Mouse (Mus musculus): ENCODE results near the gene Dab1. TPM values are rescaled to one million over a fixed set of nuclear protein-coding genes. Genes with fewer than 3 reads are reported as not detected.

The Dab1 gene
- polyA plus RNA-seq, 1 experiment from 2014 or later: 20.1 TPM

- H3K4me2 ChIP-seq: no peak overlapping the region
- ATAC-seq (replicated peaks; ENCODE audit: low FRiP score): no peak
- no peak overlapping the region for H3K4me3 ChIP-seq (replicated peaks)
- no peaks in the 10 kb centered on the region for H3K27me3 ChIP-seq
- no peak overlapping the region for H3K9ac ChIP-seq
- H3K27ac ChIP-seq: no peak overlapping the region
- H3K4me1 ChIP-seq: peaks cover 7% of the 10 kb centered on the region
- H3K36me3 ChIP-seq: no peaks in the 10 kb centered on the region
- no peaks in the 10 kb centered on the region for H3K9me3 ChIP-seq (replicated peaks)
These were observed 310.5 kb downstream of the Dab1 start for GRCm38 (mm10) chr4:103929631-103930030.

GRCm38 (mm10) chr4:103934364-103934763, 315.2 kb downstream of the Dab1 start:
- H3K27me3 ChIP-seq: no peaks in the 10 kb centered on the region
- no peak overlapping the region for H3K4me2 ChIP-seq
- H3K9ac ChIP-seq: no peak overlapping the region
- no peaks in the 10 kb centered on the region for H3K9me3 ChIP-seq (replicated peaks)
- no peaks in the 10 kb centered on the region for H3K36me3 ChIP-seq
- no peak for ATAC-seq (replicated peaks; ENCODE audit: low FRiP score)
- no peak overlapping the region for H3K4me3 ChIP-seq (replicated peaks)
- H3K4me1 ChIP-seq: no peaks in the 10 kb centered on the region
- WGBS: 84% methylated on average over 3 of the region's 3 CpGs
- H3K27ac ChIP-seq: no peak overlapping the region

- Histone ChIP-seq H3K4me3 (replicated peaks) (no peak overlapping the region), H3K9ac (no peak overlapping the region), H3K27ac (no peak overlapping the region), H3K4me1 (no peaks in the 10 kb centered on the region), H3K36me3 (no peaks in the 10 kb centered on the region), H3K9me3 (replicated peaks) (no peaks in the 10 kb centered on the region), H3K27me3 (no peaks in the 10 kb centered on the region), H3K4me2 (no peak overlapping the region)
- WGBS: 60% methylated on average over 3 of the region's 3 CpGs
- ATAC-seq (replicated peaks; ENCODE audit: low FRiP score): no peak
These were observed 329.1 kb downstream of the Dab1 start for GRCm38 (mm10) chr4:103948255-103948654.

- Histone ChIP-seq H3K9ac (no peak overlapping the region), H3K4me2 (no peak overlapping the region), H3K27ac (no peak overlapping the region), H3K4me1 (no peaks in the 10 kb centered on the region), H3K36me3 (no peaks in the 10 kb centered on the region), H3K4me3 (replicated peaks) (no peak overlapping the region), H3K9me3 (replicated peaks) (no peaks in the 10 kb centered on the region), H3K27me3 (no peaks in the 10 kb centered on the region)
- 55% methylated on average over 9 of the region's 9 CpGs for WGBS
- no peak for ATAC-seq (replicated peaks; ENCODE audit: low FRiP score)
These were observed 334.6 kb downstream of the Dab1 start for GRCm38 (mm10) chr4:103953652-103954220.

GRCm38 (mm10) chr4:103961134-103962049, 342.2 kb downstream of the Dab1 start:
- no peak overlapping the region for H3K4me3 ChIP-seq (replicated peaks)
- no peaks in the 10 kb centered on the region for H3K4me1 ChIP-seq
- H3K4me2 ChIP-seq: no peak overlapping the region
- ATAC-seq (replicated peaks; ENCODE audit: low FRiP score): no peak
- no peaks in the 10 kb centered on the region for H3K9me3 ChIP-seq (replicated peaks)
- H3K27me3 ChIP-seq: no peaks in the 10 kb centered on the region
- H3K36me3 ChIP-seq: no peaks in the 10 kb centered on the region
- WGBS: 71% methylated on average over 7 of the region's 7 CpGs
- no peak overlapping the region for H3K9ac ChIP-seq
- H3K27ac ChIP-seq: no peak overlapping the region

GRCm38 (mm10) chr4:103969906-103970305, 350.7 kb downstream of the Dab1 start:
- H3K4me2 ChIP-seq: no peak overlapping the region
- no peaks in the 10 kb centered on the region for H3K9me3 ChIP-seq (replicated peaks)
- no peaks in the 10 kb centered on the region for H3K36me3 ChIP-seq
- H3K27me3 ChIP-seq: no peaks in the 10 kb centered on the region
- 23% methylated on average over 9 of the region's 9 CpGs for WGBS
- 0 out of 2 replicates have a peak, but pooled peaks cover 7% of the 10 kb centered on the region for H3K4me1 ChIP-seq
- no peak for ATAC-seq (replicated peaks; ENCODE audit: low FRiP score)
- H3K4me3 ChIP-seq (replicated peaks): no peak overlapping the region
- H3K27ac ChIP-seq: no peak overlapping the region
- no peak overlapping the region for H3K9ac ChIP-seq

GRCm38 (mm10) chr4:103974536-103974935, 355.4 kb downstream of the Dab1 start:
- H3K27me3 ChIP-seq: no peaks in the 10 kb centered on the region
- no peak overlapping the region for H3K9ac ChIP-seq
- no peak overlapping the region for H3K27ac ChIP-seq
- 69% methylated on average over 2 of the region's 2 CpGs for WGBS
- H3K9me3 ChIP-seq (replicated peaks): no peaks in the 10 kb centered on the region
- H3K4me1 ChIP-seq: 0 out of 2 replicates have a peak, but pooled peaks cover 5% of the 10 kb centered on the region
- no peak overlapping the region for H3K4me2 ChIP-seq
- no peak for ATAC-seq (replicated peaks; ENCODE audit: low FRiP score)
- H3K36me3 ChIP-seq: no peaks in the 10 kb centered on the region
- no peak overlapping the region for H3K4me3 ChIP-seq (replicated peaks)

GRCm38 (mm10) chr4:103974946-103975345, 355.8 kb downstream of the Dab1 start:
- Histone ChIP-seq H3K27me3 (no peaks in the 10 kb centered on the region), H3K9ac (no peak overlapping the region), H3K9me3 (replicated peaks) (no peaks in the 10 kb centered on the region), H3K4me1 (0 out of 2 replicates have a peak, but pooled peaks cover 2% of the 10 kb centered on the region), H3K36me3 (no peaks in the 10 kb centered on the region), H3K27ac (no peak overlapping the region), H3K4me3 (replicated peaks) (no peak overlapping the region), H3K4me2 (no peak overlapping the region)
- 84% methylated on average over 2 of the region's 2 CpGs for WGBS
- no peak for ATAC-seq (replicated peaks; ENCODE audit: low FRiP score)

- no peak overlapping the region for H3K27ac ChIP-seq
These were observed 374.7 kb downstream of the Dab1 start for GRCm38 (mm10) chr4:103993884-103994283.

GRCm38 (mm10) chr4:103994406-103994805, 375.2 kb downstream of the Dab1 start:
- H3K4me2 ChIP-seq: no peak overlapping the region
- no peaks in the 10 kb centered on the region for H3K36me3 ChIP-seq
- H3K9me3 ChIP-seq (replicated peaks): no peaks in the 10 kb centered on the region
- WGBS: 80% methylated on average over 1 of the region's 1 CpGs
- no peak for ATAC-seq (replicated peaks; ENCODE audit: low FRiP score)
- no peaks in the 10 kb centered on the region for H3K27me3 ChIP-seq
- no peak overlapping the region for H3K4me3 ChIP-seq (replicated peaks)
- H3K9ac ChIP-seq: no peak overlapping the region
- H3K27ac ChIP-seq: no peak overlapping the region
- no peaks in the 10 kb centered on the region for H3K4me1 ChIP-seq

More at GRCm38 (mm10) chr4:103993884-103994283, 374.7 kb downstream of the Dab1 start:
- Histone ChIP-seq H3K4me2 (no peak overlapping the region), H3K9me3 (replicated peaks) (no peaks in the 10 kb centered on the region), H3K9ac (no peak overlapping the region), H3K4me3 (replicated peaks) (no peak overlapping the region), H3K36me3 (no peaks in the 10 kb centered on the region), H3K27me3 (no peaks in the 10 kb centered on the region), H3K4me1 (no peaks in the 10 kb centered on the region)
- 73% methylated on average over 3 of the region's 3 CpGs for WGBS
- no peak for ATAC-seq (replicated peaks; ENCODE audit: low FRiP score)

GRCm38 (mm10) chr4:104008406-104008805, 389.2 kb downstream of the Dab1 start:
- H3K36me3 ChIP-seq: no peaks in the 10 kb centered on the region
- no peak overlapping the region for H3K4me2 ChIP-seq
- ATAC-seq (replicated peaks; ENCODE audit: low FRiP score): no peak
- no peaks in the 10 kb centered on the region for H3K9me3 ChIP-seq (replicated peaks)
- H3K27me3 ChIP-seq: no peaks in the 10 kb centered on the region
- WGBS: 63% methylated on average over 5 of the region's 5 CpGs
- H3K4me3 ChIP-seq (replicated peaks): no peak overlapping the region
- H3K9ac ChIP-seq: no peak overlapping the region
- no peaks in the 10 kb centered on the region for H3K4me1 ChIP-seq
- no peak overlapping the region for H3K27ac ChIP-seq

GRCm38 (mm10) chr4:104011683-104012082, 392.5 kb downstream of the Dab1 start:
- Histone ChIP-seq H3K4me2 (no peak overlapping the region), H3K4me3 (replicated peaks) (no peak overlapping the region), H3K27me3 (no peaks in the 10 kb centered on the region), H3K9ac (no peak overlapping the region), H3K27ac (no peak overlapping the region), H3K9me3 (replicated peaks) (no peaks in the 10 kb centered on the region), H3K4me1 (no peaks in the 10 kb centered on the region), H3K36me3 (no peaks in the 10 kb centered on the region)
- WGBS: 63% methylated on average over 4 of the region's 4 CpGs
- no peak for ATAC-seq (replicated peaks; ENCODE audit: low FRiP score)

Data from kidney, embryonic 15.5 days (tissue).